Mouse (Mus musculus) small intestine, adult 2 months (tissue): ENCODE measurements at regions not wholly inside any gene's neighbourhood (a gene's known extent, or its start where the extent isn't known, plus 50 kb on each side); places are given as distances from the start of the nearest gene placed in this dataset.

ENCODE experiments used
- CTCF ChIP-seq: fragments of 200-500 bp; IDR thresholded peaks from 2 replicates; pipeline ENCODE4 v1.5.1; 2012; ENCODE audit warnings: low read depth, mild to moderate bottlenecking, control low read depth, inconsistent platforms, low read length, moderate library complexity, mixed read lengths; ENCODE audit not compliant: insufficient replicate concordance, insufficient read length; ENCODE audit errors: extremely low read depth
- POLR2A ChIP-seq: fragments of 200-500 bp; IDR thresholded peaks from 2 replicates; pipeline ENCODE4 v1.6.1; 2012; ENCODE audit warnings: low read depth, mild to moderate bottlenecking, control low read depth, inconsistent platforms, low read length, moderate library complexity

DNA sequence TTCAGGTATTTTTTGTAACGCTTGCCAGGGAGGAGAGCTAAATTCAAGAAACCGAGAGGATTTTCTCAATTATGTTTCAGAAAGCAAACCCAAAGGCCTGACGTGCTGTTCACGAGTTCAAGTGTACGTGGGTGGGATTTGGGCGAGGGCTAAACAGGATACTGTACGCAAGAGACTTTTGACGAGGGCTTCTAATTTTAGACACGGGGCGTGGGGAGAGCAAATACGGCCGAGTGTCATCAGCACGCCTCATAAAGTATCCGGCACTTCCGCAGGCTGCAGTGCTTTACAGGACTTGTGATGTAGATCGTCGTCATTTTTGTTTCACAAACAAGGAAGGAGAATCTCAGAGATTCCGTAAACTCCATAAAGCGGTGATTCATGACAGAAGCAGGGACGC, 307.4 kb downstream of the Spry2 start:
- no peak for TF ChIP-seq CTCF
- TF ChIP-seq POLR2A, result no peak
